Mouse (Mus musculus) telencephalon, adult 2 months (tissue): ENCODE measurements around the gene Sytl3.

Source experiments
- DNase-seq: peaks from one replicate; pipeline ENCODE4 v3.0.0-alpha.2; 2011; ENCODE audit warnings: low read depth, low spot score

Sytl3 gene

GRCm38 (mm10) chr17:6777629-6778331 lies 118.9 kb downstream of the Sytl3 start:
- DNase-seq, result no peak

GRCm38 (mm10) chr17:6778332-6778683 lies 119.4 kb downstream of the Sytl3 start:
- no peak for DNase-seq

GRCm38 (mm10) chr17:6778771-6779509 lies 120.0 kb downstream of the Sytl3 start:
- no peak for DNase-seq

- DNase-seq, result no peak
Measured at GRCm38 (mm10) chr17:6779632-6780031, 120.7 kb downstream of the Sytl3 start.

- no peak for DNase-seq
Measured at GRCm38 (mm10) chr17:6780521-6781115, 121.7 kb downstream of the Sytl3 start.

GRCm38 (mm10) chr17:6781273-6781672 lies 122.4 kb downstream of the Sytl3 start:
- DNase-seq, result no peak

GRCm38 (mm10) chr17:6782033-6782526 lies 123.2 kb downstream of the Sytl3 start:
- no peak for DNase-seq

- no peak for DNase-seq
Measured at GRCm38 (mm10) chr17:6782611-6783005, 123.7 kb downstream of the Sytl3 start, which contains the start of gene Ezr. Ezr (minus strand) TSS chr17:6782784.

GRCm38 (mm10) chr17:6783006-6783661 lies 124.2 kb downstream of the Sytl3 start:
- no peak for DNase-seq

GRCm38 (mm10) chr17:6783756-6784357 lies 125.0 kb downstream of the Sytl3 start:
- no peak for DNase-seq

GRCm38 (mm10) chr17:6787241-6787640 lies 128.3 kb downstream of the Sytl3 start:
- no peak for DNase-seq
